8 mouse cellular contexts compared by ENCODE assay signal in the genomic region with DNA sequence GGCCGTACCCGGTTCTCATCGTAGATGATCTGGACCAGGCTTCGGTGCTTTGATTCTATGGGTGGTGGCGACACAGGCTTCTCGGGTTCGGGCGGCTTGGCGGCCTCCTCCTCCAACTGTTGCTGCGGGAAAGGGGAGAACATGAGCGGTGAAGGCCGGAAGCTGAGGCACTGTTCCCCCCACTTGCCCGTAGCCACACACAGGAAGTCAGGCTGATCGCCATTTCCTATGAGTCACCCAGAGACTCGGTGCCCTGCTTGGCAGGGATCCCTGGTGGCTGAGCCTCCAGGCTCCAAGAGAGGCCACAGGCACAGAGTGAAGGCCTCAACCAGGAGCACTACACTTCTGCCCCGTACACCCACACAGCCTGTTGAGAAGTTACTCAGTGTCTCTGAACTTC.
DNase-seq lines count a peak whose midpoint lies in the region; ATAC-seq and TF ChIP-seq lines count a peak whose summit lies in the region.

No protein-coding gene starts in this region.

- peak overlapping the region; percentile 22; the same call in 1 of the 2 replicates for H3K27ac ChIP-seq in embryonic fibroblast, embryonic 13.5 days (ENCODE audit: insufficient read depth, low read length)
- no peak overlapping the region for H3K27ac ChIP-seq in hindbrain, embryonic 14.5 days
- H3K27ac ChIP-seq in forebrain, embryonic 16.5 days (ENCODE audit: low read length): no peak overlapping the region

- TF ChIP-seq CTCF in embryonic fibroblast, embryonic 13.5 days (IDR thresholded peaks at IDR 0.05; ENCODE audit: borderline replicate concordance, insufficient read depth, low read length): no peak

- no peak for TF ChIP-seq POLR2A in embryonic fibroblast, embryonic 13.5 days (IDR thresholded peaks at IDR 0.05; ENCODE audit: low read depth, low read length)

- no peak overlapping the region for H3K4me3 ChIP-seq in embryonic fibroblast, embryonic 13.5 days (ENCODE audit: insufficient read depth, low read length)
- H3K4me3 ChIP-seq in hindbrain, embryonic 14.5 days (replicated peaks; ENCODE audit: low read length): no peak overlapping the region
- no peak overlapping the region for H3K4me3 ChIP-seq in forebrain, embryonic 16.5 days (replicated peaks; ENCODE audit: low read length)

- peak; percentile 49 for ATAC-seq in neutrophil, adult 5-6 weeks (ENCODE audit: extremely low read depth, insufficient number of reproducible peaks, low FRiP score, poor library complexity, severe bottlenecking)
- no peak for ATAC-seq in hindbrain, embryonic 14.5 days (ENCODE audit: low FRiP score)
- no peak for ATAC-seq in forebrain, embryonic 16.5 days

- peaks cover 8% of the 10 kb centered on the region; the same call in 1 of the 2 replicates for H3K4me1 ChIP-seq in embryonic fibroblast, embryonic 13.5 days (ENCODE audit: control insufficient read depth, insufficient read depth, low read length)
- H3K4me1 ChIP-seq in hindbrain, embryonic 14.5 days (replicated peaks; ENCODE audit: control insufficient read depth, insufficient read depth, low read length): peaks cover 35% of the 10 kb centered on the region
- H3K4me1 ChIP-seq in forebrain, embryonic 16.5 days (replicated peaks; ENCODE audit: control insufficient read depth, insufficient read depth, low read length): peaks cover 30% of the 10 kb centered on the region

- peaks cover 58% of the 10 kb centered on the region for H3K36me3 ChIP-seq in hindbrain, embryonic 14.5 days (replicated peaks; ENCODE audit: control insufficient read depth, insufficient read depth)
- H3K36me3 ChIP-seq in forebrain, embryonic 16.5 days (ENCODE audit: control insufficient read depth, insufficient read depth): peaks cover 22% of the 10 kb centered on the region

- no peak overlapping the region for H3K4me2 ChIP-seq in hindbrain, embryonic 14.5 days (replicated peaks)
- H3K4me2 ChIP-seq in forebrain, embryonic 16.5 days (ENCODE audit: low read length): no peak overlapping the region

- H3K27me3 ChIP-seq in hindbrain, embryonic 14.5 days (ENCODE audit: control insufficient read depth, insufficient read depth, low read length): no peaks in the 10 kb centered on the region
- no peaks in the 10 kb centered on the region for H3K27me3 ChIP-seq in forebrain, embryonic 16.5 days (replicated peaks; ENCODE audit: control insufficient read depth, insufficient read depth, low read length)

- no peak overlapping the region for H3K9ac ChIP-seq in hindbrain, embryonic 14.5 days
- H3K9ac ChIP-seq in forebrain, embryonic 16.5 days (replicated peaks; ENCODE audit: low read depth, low read length): no peak overlapping the region

- DNase-seq in layer of hippocampus, adult 11-12 months (ENCODE audit: low spot score): peak; percentile 61
- no peak for DNase-seq in layer of hippocampus, postnatal 14 days (ENCODE audit: low spot score in 2 of 2)
- DNase-seq in NIH3T3 (ENCODE audit: low read depth): peak; percentile 76
- DNase-seq in kidney, postnatal 36 days: peak; percentile 58 to 65
- DNase-seq in hindbrain, embryonic 14.5 days (ENCODE audit: low spot score): no peak

- 87% methylated on average over 16 of the region's 16 CpGs for WGBS in hindbrain, embryonic 14.5 days
- WGBS in forebrain, embryonic 16.5 days: 90% methylated on average over 16 of the region's 16 CpGs

- H3K9me3 ChIP-seq in hindbrain, embryonic 14.5 days (ENCODE audit: control insufficient read depth, low read length): no peaks in the 10 kb centered on the region
- no peaks in the 10 kb centered on the region for H3K9me3 ChIP-seq in forebrain, embryonic 16.5 days (ENCODE audit: control insufficient read depth, low read length)

Comparison
In these comparisons a context has a peak if more than half of its experiments do, and no peak if none do; other contexts are left out.
1. DNase-seq: peak in layer of hippocampus, adult 11-12 months (single experiment), NIH3T3 (single experiment) and kidney, postnatal 36 days (2 of 2); none in layer of hippocampus, postnatal 14 days (0 of 2) and hindbrain, embryonic 14.5 days (single experiment).